Mouse (Mus musculus) adrenal gland, postnatal 14 days (tissue): ENCODE results near the gene 4930426L09Rik. TPM values are rescaled to one million over a fixed set of nuclear protein-coding genes. Genes with fewer than 3 reads are reported as not detected.

ENCODE experiments used
- DNase-seq: peaks from one replicate; pipeline ENCODE4 v3.0.0; 2021; ENCODE audit warnings: mixed read lengths
- total RNA-seq: library from RNA; stranded (reverse); gene quantifications from 2 replicates; pipeline ENCODE4 v1.2.3, GENCODE M21; 2021

4930426L09Rik gene
- total RNA-seq, 1 experiment from 2014 or later = 0.22 TPM

DNA sequence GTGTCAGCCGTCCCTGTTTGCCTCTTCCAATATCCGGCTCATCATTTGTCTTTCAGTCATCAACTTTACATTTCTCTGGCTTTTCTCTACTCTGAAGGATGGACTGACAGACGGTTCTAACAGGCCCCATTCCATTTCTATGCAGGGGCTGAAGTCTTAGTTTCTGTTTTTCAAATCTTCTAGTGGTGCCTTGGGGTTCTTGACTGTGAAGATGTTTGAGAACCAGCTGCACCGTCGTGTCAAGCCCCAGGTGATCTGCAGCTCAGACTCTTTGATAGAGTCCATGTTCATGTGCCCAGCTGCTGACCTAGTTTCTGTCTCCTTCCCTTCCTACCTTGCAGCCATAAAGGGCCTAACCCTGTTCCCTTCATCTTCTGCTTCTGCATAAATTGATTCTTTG lies 18.2 kb downstream of the 4930426L09Rik start:
- no peak for DNase-seq

DNA sequence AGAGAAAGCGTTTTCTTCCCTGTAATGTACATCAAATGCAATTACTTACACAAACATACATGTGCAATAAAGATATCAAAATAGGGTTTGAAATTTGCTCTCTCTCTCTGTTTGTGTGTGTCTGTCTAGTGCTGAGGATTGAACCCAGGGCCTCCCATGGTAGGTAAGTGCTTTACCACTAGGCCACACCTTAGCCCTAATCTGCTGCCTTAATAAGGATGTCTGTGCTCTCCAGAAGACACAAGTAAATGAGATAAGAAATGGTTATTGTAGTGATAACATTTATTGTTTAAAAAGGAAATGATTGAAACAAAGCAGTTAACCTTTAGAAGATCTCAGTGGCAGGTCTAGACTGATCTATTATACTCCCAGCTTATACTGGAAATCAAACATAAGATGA lies 18.7 kb downstream of the 4930426L09Rik start:
- no peak for DNase-seq

DNA sequence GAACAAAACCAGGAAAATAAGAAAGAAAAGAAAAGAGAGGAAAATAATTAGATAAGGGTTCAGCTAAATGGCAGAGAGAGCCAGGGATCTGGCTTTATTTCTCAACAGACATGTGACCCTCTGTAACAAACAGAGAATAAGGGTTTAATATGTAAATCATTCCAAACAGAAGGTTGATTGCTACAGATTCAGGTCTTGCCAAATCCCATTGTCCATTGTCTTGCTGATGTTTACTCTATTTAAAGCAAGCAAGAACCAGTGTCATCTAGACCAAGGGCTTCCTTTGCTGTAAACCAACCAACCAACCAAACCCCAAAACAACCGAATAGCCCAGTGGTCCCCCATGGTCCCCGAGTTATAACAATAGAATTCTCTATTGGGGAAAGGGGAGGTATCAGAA lies 19.9 kb downstream of the 4930426L09Rik start:
- DNase-seq = no peak

DNA sequence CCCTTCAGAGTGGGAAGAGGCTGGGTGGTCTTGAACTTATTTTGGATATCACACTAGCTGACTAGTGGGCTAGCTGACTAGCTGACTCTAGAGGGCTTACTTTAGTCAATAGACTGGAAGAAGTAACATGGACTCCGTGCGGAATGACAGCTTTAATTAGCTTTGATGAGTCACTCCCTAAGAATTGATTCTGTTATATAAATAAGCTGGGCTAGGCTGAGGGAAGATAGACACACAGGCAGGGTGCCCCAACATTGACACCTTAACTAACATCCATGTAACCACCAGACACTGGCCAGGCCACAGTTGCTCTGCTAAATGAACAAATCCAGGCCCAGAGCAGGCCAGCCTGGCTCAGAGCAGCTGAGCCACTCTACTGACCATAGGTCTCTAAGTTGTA lies 26.7 kb downstream of the 4930426L09Rik start:
- DNase-seq = no peak

DNA sequence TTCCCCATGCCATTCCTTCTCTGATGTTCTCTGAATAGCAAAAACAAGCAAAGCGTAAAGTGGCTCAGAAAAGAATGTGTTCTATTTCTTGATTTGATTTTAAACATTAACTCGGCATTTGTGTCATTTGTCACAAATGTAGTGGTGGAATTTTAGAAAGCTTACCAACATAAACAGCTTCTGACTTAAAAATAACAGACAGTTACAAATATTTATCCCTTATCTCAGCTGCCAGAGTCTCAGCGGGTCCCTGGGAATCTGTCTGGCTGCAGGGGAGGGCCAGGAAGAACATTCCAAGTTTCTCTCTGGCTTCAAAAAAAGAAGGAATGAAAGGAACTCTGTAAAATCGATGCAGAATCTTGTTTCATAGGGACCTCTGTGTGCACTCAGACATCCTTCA lies 39.3 kb downstream of the 4930426L09Rik start:
- no peak for DNase-seq

DNA sequence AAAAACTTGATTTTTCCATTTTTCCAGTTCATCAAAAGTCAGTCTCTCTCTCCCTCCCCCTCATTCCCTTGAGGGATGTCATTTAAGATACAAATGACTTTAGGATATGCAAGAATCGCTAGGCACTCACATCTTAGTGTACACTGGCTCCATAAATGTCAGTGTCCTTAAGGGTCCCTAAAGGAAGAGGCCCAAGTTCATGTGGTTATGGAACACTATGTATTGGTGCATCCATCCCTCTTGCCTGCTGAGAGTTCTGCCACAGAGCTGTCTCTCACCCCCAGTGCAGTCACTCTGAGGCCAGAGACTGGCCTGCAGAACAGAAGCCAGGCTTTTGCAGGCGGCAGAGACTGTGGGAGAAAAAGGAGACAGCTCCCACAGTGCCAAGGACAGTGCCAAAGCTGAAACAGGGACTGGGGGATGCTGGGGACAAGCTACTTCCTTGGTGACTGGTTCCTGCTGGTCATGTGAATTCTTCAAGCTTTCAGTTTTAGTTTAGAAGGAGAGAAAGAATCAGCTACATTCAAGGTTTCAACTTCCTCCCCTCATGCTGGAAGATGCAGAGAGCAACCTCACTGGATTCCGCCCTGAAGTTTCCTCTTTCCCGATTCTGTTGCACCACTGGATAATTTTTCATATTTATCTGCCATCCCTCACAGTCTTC lies 39.9 kb downstream of the 4930426L09Rik start:
- DNase-seq = no peak

DNA sequence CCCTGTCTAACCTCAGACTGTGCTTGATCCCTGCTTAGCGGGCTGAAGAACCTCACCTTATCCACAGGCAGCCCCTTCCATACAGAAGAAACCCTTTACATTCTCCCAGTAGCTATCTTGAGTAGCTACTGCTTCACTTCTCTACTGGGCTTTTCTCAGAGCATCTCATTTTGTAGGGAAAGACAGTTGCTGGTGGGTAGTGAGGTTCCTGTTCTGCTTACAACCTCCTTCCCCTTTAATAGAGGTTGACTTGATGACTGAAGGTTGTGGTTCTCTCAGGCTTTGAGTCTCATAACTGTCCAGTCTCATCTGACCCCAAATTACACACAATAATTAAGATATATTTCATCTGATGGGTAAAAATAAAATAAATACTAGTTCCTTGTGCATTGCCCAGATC lies 50.1 kb downstream of the 4930426L09Rik start:
- DNase-seq = no peak

DNA sequence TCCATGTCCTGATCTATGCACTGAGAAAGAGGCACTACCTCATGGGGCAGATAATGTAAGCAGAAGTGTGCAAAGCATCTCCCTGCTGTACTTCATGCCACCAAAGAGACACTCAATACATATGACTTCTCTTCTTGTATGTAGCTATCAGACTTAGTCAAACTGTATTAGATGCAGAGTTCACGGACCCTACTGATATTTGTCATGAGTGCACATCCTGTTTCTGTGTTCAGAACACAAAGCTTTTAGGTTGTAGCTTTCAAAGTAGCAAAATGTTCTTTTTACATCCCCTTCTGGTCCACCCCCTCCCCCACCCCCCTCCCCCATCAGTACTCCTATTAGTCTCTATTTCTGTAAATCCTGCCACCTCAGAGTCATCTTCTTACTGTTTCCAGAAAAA lies 51.2 kb downstream of the 4930426L09Rik start:
- no peak for DNase-seq

Other genes with a start within 250 kb of the 4930426L09Rik start
- gene Pip4k2a, start 217 bp upstream of the 4930426L09Rik start, total RNA-seq = 25.3 and 29.4 TPM in 2 replicates
- gene Armc3, start 201.0 kb downstream of the 4930426L09Rik start, total RNA-seq = not detected in 2 replicates